Mouse (Mus musculus) heart, embryonic 15.5 days (tissue): ENCODE results near the gene Pou4f2. TPM values are rescaled to one million over a fixed set of nuclear protein-coding genes. Genes with fewer than 3 reads are reported as not detected.

Experiments
- ATAC-seq: fragments of 200-750 bp; cut with Nextera tagmentation; replicated peaks from 2 replicates; pipeline ENCODE4 v1.8.0; 2017; ENCODE audit warnings: low read depth, moderate TSS enrichment; ENCODE audit not compliant: insufficient number of reproducible peaks, insufficient read depth, low FRiP score
- H3K27ac ChIP-seq: fragments of 300-500 bp; sonication (generic); 2 replicates; pipeline ENCODE4 v1.5.1; 2015; ENCODE audit warnings: mild to moderate bottlenecking, inconsistent platforms
- H3K27me3 ChIP-seq: fragments of 300-500 bp; sonication (generic); 2 replicates; pipeline ENCODE4 v1.6.1; 2015; ENCODE audit warnings: inconsistent platforms
- H3K36me3 ChIP-seq: fragments of 300-500 bp; sonication (generic); 2 replicates; pipeline ENCODE4 v1.6.1; 2015; ENCODE audit warnings: mild to moderate bottlenecking, inconsistent platforms
- H3K4me1 ChIP-seq: fragments of 300-500 bp; sonication (generic); replicated peaks from 2 replicates; pipeline ENCODE4 v1.6.1; 2015; ENCODE audit warnings: inconsistent platforms
- H3K4me2 ChIP-seq: fragments of 300-500 bp; sonication (generic); 2 replicates; pipeline ENCODE4 v1.6.1; 2015; ENCODE audit warnings: inconsistent platforms, mild to moderate bottlenecking, moderate library complexity
- H3K4me3 ChIP-seq: fragments of 300-500 bp; sonication (generic); 2 replicates; pipeline ENCODE4 v1.5.1; 2015; ENCODE audit warnings: mild to moderate bottlenecking, inconsistent platforms
- H3K9ac ChIP-seq: fragments of 300-500 bp; sonication (generic); 2 replicates; pipeline ENCODE4 v1.6.1; 2015; ENCODE audit warnings: mild to moderate bottlenecking, inconsistent platforms
- H3K9me3 ChIP-seq: fragments of 300-500 bp; sonication (generic); replicated peaks from 2 replicates; pipeline ENCODE4 v1.6.1; 2016; ENCODE audit warnings: inconsistent platforms
- WGBS: fragments of 180-500 bp; shearing (Covaris S2); methylation state at CpG from one replicate; pipeline ENCODE4 v1.1.7; 2015; ENCODE audit warnings: mixed read lengths; 5-methylcytosine and 5-hydroxymethylcytosine counted together
- polyA plus RNA-seq: library from polyadenylated mRNA; unstranded; fragments of >200 nt; fragmentation: Nextera tagmentation; extraction: Ambion mirVana; gene quantifications from 2 replicates; pipeline ENCODE4 v1.2.1, GENCODE M21; 2015

Pou4f2 gene
- polyA plus RNA-seq, 1 experiment from 2014 or later: not detected

DNA sequence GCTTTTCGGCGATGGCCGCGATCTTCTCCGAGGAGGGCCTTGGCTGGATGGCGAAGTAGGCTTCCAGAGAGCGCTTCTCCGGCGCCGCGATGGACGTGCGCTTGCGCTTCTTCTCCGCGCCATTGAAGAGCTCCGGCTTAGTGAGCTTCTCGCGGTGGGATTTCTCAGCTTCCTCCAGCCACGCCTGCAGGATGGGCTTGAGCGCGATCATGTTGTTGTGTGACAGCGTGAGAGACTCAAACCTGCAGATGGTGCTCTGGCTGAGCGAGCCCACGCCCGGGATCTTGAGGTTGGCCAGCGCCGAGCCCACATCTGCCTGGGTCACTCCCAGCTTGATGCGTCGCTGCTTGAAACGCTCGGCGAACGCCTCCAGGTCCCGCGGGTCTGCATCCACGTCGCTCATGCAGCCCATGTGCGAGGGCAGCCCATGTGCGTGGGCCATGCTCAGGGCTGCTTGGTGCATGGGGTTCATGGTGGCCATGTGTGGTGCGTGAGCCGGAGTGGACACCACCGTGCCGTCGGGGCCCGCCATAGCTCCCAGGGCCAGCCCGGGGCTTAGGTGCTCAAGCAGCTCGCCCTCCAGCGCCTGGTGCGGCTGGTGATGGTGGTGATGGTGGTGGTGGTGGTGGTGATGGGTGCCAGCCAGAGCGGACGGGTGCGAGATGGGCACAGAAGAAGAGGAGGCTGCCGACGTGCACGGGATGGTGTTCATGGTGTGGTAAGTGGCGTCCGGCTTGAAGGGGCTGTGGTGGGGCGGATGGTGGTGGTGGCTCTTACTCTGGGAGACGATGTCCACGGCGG lies 1.4 kb downstream of the Pou4f2 start:
- peaks cover 32% of the 10 kb centered on the region for H3K4me1 ChIP-seq
- no peak overlapping the region for H3K27ac ChIP-seq
- 0 out of 2 replicates have a peak overlapping the region, but pooled peaks have one; percentile 13 for H3K4me3 ChIP-seq
- no peak for ATAC-seq
- H3K27me3 ChIP-seq: peaks cover 89% of the 10 kb centered on the region
- H3K4me2 ChIP-seq: peak overlapping the region; percentile 79
- no peak overlapping the region for H3K9ac ChIP-seq
- 2% methylated on average over 62 of the region's 62 CpGs for WGBS
- H3K36me3 ChIP-seq: no peaks in the 10 kb centered on the region
- H3K9me3 ChIP-seq: no peaks in the 10 kb centered on the region

DNA sequence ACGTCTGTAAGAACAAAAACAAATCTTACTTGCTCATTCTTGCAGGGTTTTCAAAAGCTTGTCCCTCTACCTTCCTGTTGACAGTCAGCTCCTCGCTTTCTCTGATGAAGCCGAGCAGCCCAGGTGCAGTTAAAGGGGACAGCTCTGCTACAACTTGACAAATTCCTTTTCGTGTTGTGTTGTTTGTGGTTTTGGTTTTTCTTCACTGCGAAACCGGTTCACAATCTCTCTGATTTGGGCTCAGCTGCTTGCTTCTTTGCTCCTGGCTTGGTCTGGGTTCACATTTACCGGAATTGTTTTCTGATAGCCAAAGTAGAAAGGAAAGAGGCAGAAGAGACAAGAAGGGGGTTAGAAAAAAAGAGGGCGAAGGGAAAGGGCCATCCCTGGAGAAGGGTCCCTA lies 2.1 kb downstream of the Pou4f2 start:
- H3K9me3 ChIP-seq: no peaks in the 10 kb centered on the region
- H3K4me3 ChIP-seq: 0 out of 2 replicates have a peak overlapping the region, but pooled peaks have one; percentile 13
- H3K27me3 ChIP-seq: peaks cover 92% of the 10 kb centered on the region
- H3K36me3 ChIP-seq: no peaks in the 10 kb centered on the region
- no peak for ATAC-seq
- 5% methylated on average over 8 of the region's 8 CpGs for WGBS
- H3K4me1 ChIP-seq: peaks cover 32% of the 10 kb centered on the region
- peak overlapping the region; percentile 79; the same call in 1 of the 2 replicates for H3K4me2 ChIP-seq
- H3K27ac ChIP-seq: no peak overlapping the region
- no peak overlapping the region for H3K9ac ChIP-seq

DNA sequence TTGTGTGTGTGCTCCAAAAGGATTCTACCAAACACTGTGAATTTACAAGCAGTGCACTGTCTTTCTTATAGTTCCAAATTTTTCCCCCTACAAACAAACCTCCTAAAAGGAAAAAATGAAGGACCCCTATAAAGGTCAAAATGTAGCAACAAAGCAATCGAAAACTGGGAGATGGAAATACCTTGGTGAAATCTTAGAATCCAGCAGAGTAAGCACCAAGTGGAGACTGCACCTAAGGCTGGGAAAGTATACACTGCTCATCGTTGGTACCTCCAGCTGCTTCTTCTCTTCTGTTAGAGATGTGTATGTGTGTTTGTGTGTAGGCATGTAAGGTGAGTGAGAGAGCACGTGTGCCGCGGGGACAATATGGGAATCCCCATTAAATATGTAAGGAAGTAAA lies 3.1 kb downstream of the Pou4f2 start:
- Histone ChIP-seq H3K36me3 (no peaks in the 10 kb centered on the region), H3K4me1 (peaks cover 32% of the 10 kb centered on the region)
- ATAC-seq: no peak

DNA sequence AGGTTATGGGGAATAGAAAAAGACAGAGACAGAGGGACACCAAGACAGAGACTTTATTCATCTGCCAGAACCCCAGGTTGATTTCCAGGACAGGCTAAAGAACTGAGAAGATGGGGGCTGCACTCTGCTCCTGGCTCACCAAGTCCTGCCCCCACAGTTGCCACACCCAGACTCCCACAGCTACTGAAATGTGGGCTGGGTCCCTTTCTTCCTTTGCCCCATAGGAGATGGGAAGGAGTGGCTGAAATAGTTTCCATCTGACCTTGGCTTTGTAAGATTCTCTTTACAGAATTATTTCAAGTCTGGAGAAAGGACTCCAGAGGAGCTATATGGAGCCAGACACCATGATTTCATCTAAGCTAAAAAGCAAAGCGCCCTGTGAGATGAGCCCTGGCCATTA lies 4.0 kb downstream of the Pou4f2 start:
- Histone ChIP-seq H3K4me2 (no peak overlapping the region), H3K9ac (no peak overlapping the region), H3K4me1 (peaks cover 27% of the 10 kb centered on the region), H3K4me3 (no peak overlapping the region), H3K36me3 (no peaks in the 10 kb centered on the region), H3K9me3 (no peaks in the 10 kb centered on the region), H3K27ac (no peak overlapping the region), H3K27me3 (peaks cover 89% of the 10 kb centered on the region)
- WGBS: 41% methylated on average over 1 of the region's 1 CpGs
- no peak for ATAC-seq

More for the DNA sequence above, 3.1 kb downstream of the Pou4f2 start:
- H3K4me2 ChIP-seq: no peak overlapping the region
- 16% methylated on average over 5 of the region's 5 CpGs for whole genome bisulfite sequencing
- H3K4me3 ChIP-seq: no peak overlapping the region
- H3K9ac ChIP-seq: no peak overlapping the region
- H3K27me3 ChIP-seq: peaks cover 89% of the 10 kb centered on the region
- H3K9me3 ChIP-seq: no peaks in the 10 kb centered on the region
- H3K27ac ChIP-seq: no peak overlapping the region

DNA sequence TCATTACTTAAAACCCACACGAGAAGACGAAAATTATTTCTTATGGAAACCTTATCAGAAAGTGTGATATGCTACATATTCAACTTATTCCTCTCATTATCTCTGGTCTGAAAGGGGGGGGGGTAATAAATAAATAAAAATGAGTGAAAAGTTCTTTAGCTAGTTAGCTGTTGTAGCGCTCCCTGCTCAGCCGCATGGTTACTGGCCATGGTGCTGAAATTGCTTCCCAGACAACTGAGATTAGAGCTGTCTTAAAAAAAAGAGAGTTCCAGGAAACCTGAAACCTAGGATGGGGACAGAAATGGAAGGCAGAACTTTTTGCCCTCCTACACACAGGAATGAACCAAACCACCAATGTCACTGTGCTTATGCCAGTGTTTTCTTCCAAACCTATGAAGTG lies 5.1 kb downstream of the Pou4f2 start:
- Histone ChIP-seq H3K9ac (no peak overlapping the region), H3K4me3 (no peak overlapping the region), H3K36me3 (no peaks in the 10 kb centered on the region), H3K27ac (no peak overlapping the region), H3K9me3 (no peaks in the 10 kb centered on the region), H3K4me2 (no peak overlapping the region), H3K4me1 (peaks cover 19% of the 10 kb centered on the region), H3K27me3 (peaks cover 89% of the 10 kb centered on the region)
- no peak for ATAC-seq
- 4% methylated on average over 4 of the region's 4 CpGs for WGBS

DNA sequence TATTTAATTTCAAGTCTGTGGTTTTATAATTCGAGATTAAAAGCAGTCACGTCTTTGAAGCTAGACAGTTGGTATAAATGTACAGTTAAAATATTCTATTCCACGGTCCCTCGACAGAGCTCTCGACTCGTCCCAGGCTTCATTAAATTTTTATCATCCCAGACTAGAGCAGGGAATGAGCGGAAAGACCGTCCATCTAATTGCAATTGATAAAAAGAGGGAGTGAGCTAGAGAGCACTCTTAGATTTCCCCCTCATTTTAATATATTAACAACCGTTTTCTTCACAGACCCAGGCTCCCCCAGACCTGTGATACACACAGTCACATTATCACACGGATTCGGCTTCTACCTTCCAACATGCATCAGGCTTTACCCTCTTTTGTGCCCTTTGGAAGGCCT lies 8.3 kb downstream of the Pou4f2 start:
- Histone ChIP-seq H3K27ac (no peak overlapping the region), H3K4me2 (no peak overlapping the region), H3K9me3 (no peaks in the 10 kb centered on the region), H3K36me3 (no peaks in the 10 kb centered on the region), H3K27me3 (peaks cover 86% of the 10 kb centered on the region), H3K9ac (no peak overlapping the region), H3K4me1 (no peaks in the 10 kb centered on the region), H3K4me3 (no peak overlapping the region)
- no peak for ATAC-seq
- 8% methylated on average over 11 of the region's 11 CpGs for WGBS

DNA sequence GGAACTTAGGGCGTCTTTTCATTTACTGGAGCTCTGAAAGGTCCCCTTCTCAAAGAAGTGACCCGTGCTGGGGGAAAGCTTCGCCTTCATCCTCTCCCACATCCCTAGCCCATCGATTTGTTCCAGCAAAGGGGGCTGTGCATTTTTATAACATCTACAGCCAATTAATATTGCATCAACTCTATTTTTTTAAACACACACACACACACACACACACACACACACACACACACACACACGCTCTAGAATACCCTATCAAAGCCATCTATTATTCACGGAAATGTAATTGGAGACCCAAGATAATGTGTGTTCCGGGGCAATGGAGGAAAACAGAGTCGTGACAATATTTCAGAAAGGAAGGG lies 8.7 kb downstream of the Pou4f2 start:
- Histone ChIP-seq H3K27ac (no peak overlapping the region), H3K4me1 (no peaks in the 10 kb centered on the region), H3K36me3 (no peaks in the 10 kb centered on the region), H3K9ac (no peak overlapping the region), H3K27me3 (peaks cover 87% of the 10 kb centered on the region), H3K9me3 (no peaks in the 10 kb centered on the region), H3K4me3 (no peak overlapping the region), H3K4me2 (no peak overlapping the region)
- no peak for ATAC-seq
- WGBS: under 1% methylated on average over 8 of the region's 8 CpGs

DNA sequence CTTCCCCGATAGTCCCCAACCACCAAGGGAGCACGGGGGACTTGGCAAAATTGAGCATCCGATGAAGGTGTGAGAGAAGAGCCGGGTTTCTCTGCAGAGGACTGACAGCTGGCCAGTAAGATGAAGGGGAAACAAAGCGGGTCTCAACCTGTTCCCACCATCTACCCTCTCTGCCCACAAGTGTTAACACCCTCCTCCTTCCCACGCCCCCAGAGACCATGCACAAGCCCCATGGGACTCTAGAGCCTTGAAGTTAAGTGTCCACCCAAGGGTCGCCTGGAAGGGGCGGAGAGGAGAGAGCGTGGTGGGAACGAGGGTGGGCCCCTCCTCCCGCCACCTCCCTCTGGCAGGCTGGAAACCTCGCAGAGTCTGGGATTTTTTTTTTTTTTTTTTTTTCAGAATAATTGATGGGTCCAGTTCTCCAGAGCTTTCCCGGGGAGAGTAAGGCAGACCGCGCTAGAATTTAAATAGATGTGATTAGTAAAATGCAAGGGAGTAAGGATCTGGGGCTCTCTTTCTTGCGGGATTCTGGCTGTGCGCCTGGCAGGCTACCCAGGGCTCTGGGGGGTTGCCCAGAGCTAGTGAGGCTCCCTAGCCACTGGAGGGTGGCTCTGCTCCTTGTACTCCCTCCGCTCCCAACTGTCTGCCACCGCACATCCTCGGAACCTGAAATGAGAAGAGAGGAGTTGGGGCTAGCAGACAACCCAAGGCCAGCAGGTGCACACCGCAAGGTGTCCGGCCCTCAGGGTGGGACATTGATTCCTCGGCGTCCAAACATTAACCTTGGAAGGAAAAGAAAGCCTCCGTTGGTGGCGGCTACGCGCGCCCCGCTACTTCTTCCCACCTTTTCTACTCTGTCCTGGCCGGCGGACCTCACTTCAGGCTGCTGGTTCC lies 9.3 kb downstream of the Pou4f2 start:
- no peak overlapping the region for H3K4me2 ChIP-seq
- H3K9me3 ChIP-seq: no peaks in the 10 kb centered on the region
- H3K27me3 ChIP-seq: peaks cover 87% of the 10 kb centered on the region
- H3K36me3 ChIP-seq: no peaks in the 10 kb centered on the region
- 2% methylated on average over 32 of the region's 32 CpGs for WGBS
- H3K4me1 ChIP-seq: no peaks in the 10 kb centered on the region
- no peak overlapping the region for H3K9ac ChIP-seq
- no peak for ATAC-seq
- no peak overlapping the region for H3K27ac ChIP-seq
- no peak overlapping the region for H3K4me3 ChIP-seq

DNA sequence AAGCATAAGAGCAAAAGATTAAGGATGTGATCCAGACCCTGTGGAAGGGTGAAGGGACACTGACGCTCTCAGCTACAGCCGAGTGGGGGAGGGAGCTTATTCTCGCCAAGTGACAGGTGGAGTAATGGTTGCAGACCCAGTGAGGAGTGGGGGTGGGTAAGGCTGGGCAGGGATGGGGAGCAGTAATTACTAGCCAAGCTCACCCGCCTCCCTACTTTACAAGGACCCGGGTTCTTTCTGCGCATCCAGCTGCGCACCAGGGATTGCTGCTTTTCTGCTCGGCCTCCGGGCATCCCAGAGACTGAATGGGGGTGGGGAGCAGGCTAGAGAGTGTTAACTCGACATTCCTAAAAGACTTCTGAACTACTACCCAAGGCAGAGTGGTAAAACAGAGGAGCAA lies 10.0 kb downstream of the Pou4f2 start:
- H3K9me3 ChIP-seq: no peaks in the 10 kb centered on the region
- no peak overlapping the region for H3K27ac ChIP-seq
- H3K4me1 ChIP-seq: no peaks in the 10 kb centered on the region
- ATAC-seq: no peak
- H3K4me2 ChIP-seq: no peak overlapping the region
- WGBS: 3% methylated on average over 10 of the region's 10 CpGs
- H3K36me3 ChIP-seq: no peaks in the 10 kb centered on the region
- peaks cover 87% of the 10 kb centered on the region for H3K27me3 ChIP-seq
- no peak overlapping the region for H3K4me3 ChIP-seq
- H3K9ac ChIP-seq: no peak overlapping the region

DNA sequence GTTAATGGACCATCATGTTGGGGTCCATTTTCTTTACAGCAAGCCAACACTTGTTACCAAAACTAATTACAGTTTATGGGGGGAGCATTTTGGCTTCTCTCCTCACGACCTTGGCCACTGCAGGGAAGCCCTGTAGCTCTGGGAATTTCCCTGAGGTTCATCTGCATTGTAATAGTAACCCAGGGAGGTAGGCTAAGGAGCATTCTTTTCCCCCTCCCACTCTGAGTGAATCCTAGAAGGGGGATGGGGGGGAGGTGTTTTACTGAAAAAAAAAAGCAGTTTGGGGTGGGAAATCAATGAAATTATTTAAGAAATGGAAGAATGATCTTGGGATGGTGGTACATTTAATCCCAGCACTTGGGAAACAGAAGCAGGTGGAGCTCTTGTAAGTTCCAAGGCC lies 12.5 kb downstream of the Pou4f2 start:
- 2% methylated on average over 1 of the region's 1 CpGs for WGBS
- H3K9me3 ChIP-seq: no peaks in the 10 kb centered on the region

DNA sequence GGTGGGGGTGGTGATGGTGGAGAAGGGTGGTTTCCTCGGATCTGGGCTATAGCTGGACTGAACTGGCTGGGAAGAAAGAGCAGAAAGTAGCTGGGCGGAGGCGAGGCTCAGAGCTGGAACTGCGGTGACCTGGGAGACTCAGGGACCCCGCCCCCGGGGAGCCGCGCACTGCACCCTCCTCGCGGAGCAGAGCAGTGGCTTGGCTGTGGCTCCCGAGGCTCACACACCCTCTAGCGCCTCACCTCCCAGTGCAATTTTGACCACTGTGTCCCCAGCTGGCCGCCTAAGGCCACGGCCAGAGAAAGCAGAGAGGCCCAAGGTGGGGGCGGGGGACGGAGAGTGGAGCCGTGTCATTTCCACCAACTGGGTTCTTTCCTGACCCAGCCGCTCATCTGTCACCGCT lies 16.3 kb downstream of the Pou4f2 start:
- 0% methylated on average over 19 of the region's 19 CpGs for WGBS

More for the DNA sequence above, 12.5 kb downstream of the Pou4f2 start:
- Histone ChIP-seq H3K4me3 (no peak overlapping the region), H3K36me3 (no peaks in the 10 kb centered on the region), H3K27ac (no peak overlapping the region), H3K4me1 (peaks cover 5% of the 10 kb centered on the region), H3K4me2 (no peak overlapping the region), H3K9ac (no peak overlapping the region), H3K27me3 (peaks cover 85% of the 10 kb centered on the region)
- no peak for ATAC-seq

More for the DNA sequence above, 16.3 kb downstream of the Pou4f2 start:
- Histone ChIP-seq H3K27me3 (peaks cover 62% of the 10 kb centered on the region), H3K4me3 (peak overlapping the region; percentile 42), H3K4me2 (peak overlapping the region; percentile 75), H3K4me1 (peaks cover 5% of the 10 kb centered on the region), H3K27ac (no peak overlapping the region), H3K9ac (0 out of 2 replicates have a peak overlapping the region, but pooled peaks have one; percentile 16), H3K36me3 (no peaks in the 10 kb centered on the region), H3K9me3 (no peaks in the 10 kb centered on the region)
- ATAC-seq: no peak
